Mouse (Mus musculus) lung, adult 2 months (tissue): ENCODE data around the gene Sirt5.

Source experiments
- CTCF ChIP-seq: fragments of 200-500 bp; IDR thresholded peaks from 2 replicates; pipeline ENCODE4 v1.5.1; 2011; ENCODE audit warnings: mild to moderate bottlenecking, low read length, control low read depth; ENCODE audit not compliant: insufficient read depth
- POLR2A ChIP-seq: fragments of 200-500 bp; IDR thresholded peaks from 2 replicates; pipeline ENCODE4 v1.6.1; 2011; ENCODE audit warnings: low read depth, mild to moderate bottlenecking, control low read depth, low read length, borderline replicate concordance; ENCODE audit errors: extremely low read depth

DNA sequence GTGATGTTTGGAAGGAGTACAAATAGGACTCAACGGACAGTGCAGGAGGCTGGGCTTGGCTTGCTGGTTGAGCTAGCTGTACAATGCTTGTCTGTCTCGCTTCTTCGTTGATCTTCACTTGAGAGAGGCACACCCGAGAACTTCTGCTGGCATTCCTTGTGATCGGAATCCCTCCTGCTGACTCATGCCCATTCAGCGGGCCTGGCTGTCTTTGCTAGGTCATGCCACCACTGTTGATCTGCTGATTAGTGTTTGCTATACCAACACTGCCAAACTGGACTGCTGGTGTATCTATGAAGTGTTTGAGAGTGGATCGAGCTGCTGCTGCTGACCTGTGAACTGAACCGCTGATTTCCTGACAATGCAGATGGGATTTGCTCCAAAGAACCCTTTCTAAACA is 15.9 kb upstream of the Sirt5 start:
- TF ChIP-seq POLR2A = no peak
- TF ChIP-seq CTCF = no peak
